Mouse (Mus musculus): Measurements from ENCODE around the gene 6030452D12Rik. TPM values are rescaled to one million over a fixed set of nuclear protein-coding genes. Genes with fewer than 3 reads are reported as not detected.

Gene 6030452D12Rik
- polyA plus RNA-seq, 1 experiment from 2014 or later: not detected

- no peak for DNase-seq (ENCODE audit: low spot score)
- Histone ChIP-seq H3K4me2 (replicated peaks; ENCODE audit: low read depth) (no peak overlapping the region), H3K4me3 (ENCODE audit: low read depth, low read length) (no peak overlapping the region), H3K36me3 (ENCODE audit: control insufficient read depth, insufficient read depth, low read length) (0 out of 2 replicates have a peak, but pooled peaks cover 2% of the 10 kb centered on the region), H3K27me3 (ENCODE audit: control insufficient read depth, insufficient read depth, low read length) (no peaks in the 10 kb centered on the region), H3K4me1 (replicated peaks; ENCODE audit: control insufficient read depth, insufficient read depth) (no peaks in the 10 kb centered on the region), H3K9me3 (ENCODE audit: control insufficient read depth, low read length) (no peaks in the 10 kb centered on the region), H3K9ac (ENCODE audit: low read length) (no peak overlapping the region), H3K27ac (replicated peaks) (no peak overlapping the region)
- TF ChIP-seq EP300 (optimal IDR thresholded peaks at IDR 0.05) (no peak), CTCF (IDR thresholded peaks at IDR 0.05; ENCODE audit: low read depth) (no peak)
- ATAC-seq (ENCODE audit: low FRiP score, low TSS enrichment): no peak
- 65% methylated on average over 6 of the region's 7 CpGs for WGBS
These were observed 55.8 kb downstream of the 6030452D12Rik start for GRCm38 (mm10) chr8:106556068-106556645.

Other genes with a start within 250 kb of the 6030452D12Rik start
- 47.6 and 47.7 TPM in 2 replicates for gene Smpd3, start 162.5 kb upstream of the 6030452D12Rik start, polyA plus RNA-seq (2015; fragmentation: Nextera tagmentation; extraction: Ambion mirVana)
- 8.6 and 8.8 TPM in 2 replicates for gene Zfp90, start 85.2 kb upstream of the 6030452D12Rik start, polyA plus RNA-seq (2015; fragmentation: Nextera tagmentation; extraction: Ambion mirVana)
- gene Cdh3, start 10.4 kb downstream of the 6030452D12Rik start, polyA plus RNA-seq (2015; fragmentation: Nextera tagmentation; extraction: Ambion mirVana): 8.0 and 8.1 TPM in 2 replicates
- 13.8 and 14.2 TPM in 2 replicates for gene Gm10073, start 72.9 kb downstream of the 6030452D12Rik start, polyA plus RNA-seq (2015; fragmentation: Nextera tagmentation; extraction: Ambion mirVana)
- gene Cdh1, start 102.8 kb downstream of the 6030452D12Rik start, polyA plus RNA-seq (2015; fragmentation: Nextera tagmentation; extraction: Ambion mirVana): 118 and 131 TPM in 2 replicates
- 3.0 and 3.1 TPM in 2 replicates for gene Tango6, start 182.5 kb downstream of the 6030452D12Rik start, polyA plus RNA-seq (2015; fragmentation: Nextera tagmentation; extraction: Ambion mirVana)

Data from stomach, postnatal 0 days (tissue).